10 mouse cellular contexts compared by ENCODE assay signal in the genomic region with DNA sequence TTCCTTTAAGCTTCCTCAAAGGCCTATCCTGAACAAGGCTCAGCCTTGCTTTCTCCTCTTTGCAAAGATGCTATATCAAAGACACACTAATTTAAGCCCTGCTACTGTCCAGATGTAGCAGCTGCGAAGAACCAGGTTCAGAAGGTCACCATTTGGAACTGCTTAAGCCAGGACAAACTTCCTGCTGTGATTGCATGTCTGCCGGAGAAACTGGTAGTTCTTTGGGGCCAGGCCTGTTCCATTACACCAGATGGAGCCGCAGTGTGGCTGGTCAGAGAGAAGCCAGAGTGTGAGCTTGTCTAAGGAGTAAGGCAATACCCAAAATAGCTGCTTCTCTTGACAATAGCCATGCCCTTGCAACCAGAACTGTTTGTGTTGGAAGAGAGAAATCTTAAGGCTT.
DNase-seq lines count a peak whose midpoint lies in the region; ATAC-seq and TF ChIP-seq lines count a peak whose summit lies in the region.
"Had no signal": no experiment of that assay in that cellular context is flagged by ENCODE, and none has a peak within 500 bp of the region (broad histone marks: within the 10 kb centered on the region; RNA-seq: fewer than 3 reads in every experiment).

No protein-coding gene starts in this region.

- ATAC-seq in limb, embryonic 11.5 days (ENCODE audit: insufficient number of reproducible peaks, low FRiP score, low TSS enrichment, low read depth): no peak
- ATAC-seq: forebrain, embryonic 15.5 days had no signal

- DNase-seq in layer of hippocampus, adult 2 months (ENCODE audit: low spot score in 2 of 2): no peak
- no peak for DNase-seq in layer of hippocampus, postnatal 10 days (ENCODE audit: low spot score in 2 of 2)
- peak; percentile 62 for DNase-seq in cerebellum, adult 8-10 months
- DNase-seq in gastrocnemius, postnatal 14 days: peak; percentile 13
- DNase-seq in limb, embryonic 11.5 days (ENCODE audit: low spot score): peak; percentile 66
- no peak for DNase-seq in adrenal gland, postnatal 25 days
- DNase-seq in frontal cortex, postnatal 10 days (ENCODE audit: low spot score in 2 of 2): no peak
- DNase-seq in thymus, postnatal 0 days (ENCODE audit: low spot score): no peak

- intact Hi-C loops in gastrocnemius, postnatal 14 days (cut with DNase I; ENCODE audit: low total_unique reads): no loop called here

- H3K9me3 ChIP-seq in limb, embryonic 11.5 days (ENCODE audit: control insufficient read depth, low read length): no peaks in the 10 kb centered on the region
- H3K9me3 ChIP-seq: forebrain, embryonic 15.5 days had no signal

- H3K4me3 ChIP-seq in layer of hippocampus, adult 2 months: no peak overlapping the region
- no peak overlapping the region for H3K4me3 ChIP-seq in limb, embryonic 11.5 days (ENCODE audit: low read depth, low read length)
- H3K4me3 ChIP-seq: forebrain, embryonic 15.5 days had no signal

- no peaks in the 10 kb centered on the region for H3K36me3 ChIP-seq in limb, embryonic 11.5 days (ENCODE audit: control insufficient read depth, insufficient read depth, low read length)
- H3K36me3 ChIP-seq: forebrain, embryonic 15.5 days; G1E had no signal

- WGBS in limb, embryonic 11.5 days: 6% methylated on average over 3 of the region's 3 CpGs

- H3K27ac ChIP-seq in layer of hippocampus, adult 2 months: 0 out of 2 replicates have a peak overlapping the region, but pooled peaks have one; percentile 5
- no peak overlapping the region for H3K27ac ChIP-seq in limb, embryonic 11.5 days (replicated peaks; ENCODE audit: low read depth, low read length)
- H3K27ac ChIP-seq: forebrain, embryonic 15.5 days had no signal

- no peak overlapping the region for H3K9ac ChIP-seq in limb, embryonic 11.5 days (ENCODE audit: low read length)
- H3K9ac ChIP-seq: forebrain, embryonic 15.5 days had no signal

- peaks cover 7% of the 10 kb centered on the region for H3K4me1 ChIP-seq in limb, embryonic 11.5 days (ENCODE audit: control insufficient read depth, insufficient read depth, low read length)

- no peak overlapping the region for H3K4me2 ChIP-seq in limb, embryonic 11.5 days (ENCODE audit: low read depth, severe bottlenecking)
- H3K4me2 ChIP-seq: forebrain, embryonic 15.5 days had no signal

- no peak for TF ChIP-seq CTCF in layer of hippocampus, adult 2 months (conservative IDR thresholded peaks at IDR 0.05)

- H3K27me3 ChIP-seq in limb, embryonic 11.5 days (ENCODE audit: control insufficient read depth, insufficient read depth, low read length): no peaks in the 10 kb centered on the region
- H3K27me3 ChIP-seq: forebrain, embryonic 15.5 days had no signal

Comparison
In these comparisons a context has a peak if more than half of its experiments do, and no peak if none do; other contexts are left out.
1. DNase-seq: peak in cerebellum, adult 8-10 months (single experiment), gastrocnemius, postnatal 14 days (single experiment) and limb, embryonic 11.5 days (single experiment); none in layer of hippocampus, adult 2 months (0 of 2), layer of hippocampus, postnatal 10 days (0 of 2), adrenal gland, postnatal 25 days (single experiment), frontal cortex, postnatal 10 days (0 of 2) and thymus, postnatal 0 days (single experiment).